ENCODE assay signal across 9 mouse cellular contexts in genomic region chr5:114796299-114797012, GRCm38 (mm10). TPM values are rescaled to one million over a fixed set of nuclear protein-coding genes. Genes with fewer than 3 reads are reported as not detected.
DNase-seq lines count a peak whose midpoint lies in the region; ATAC-seq and TF ChIP-seq lines count a peak whose summit lies in the region.
"Had no signal": no experiment of that assay in that cellular context is flagged by ENCODE, and none has a peak within 500 bp of the region (broad histone marks: within the 10 kb centered on the region; RNA-seq: fewer than 3 reads in every experiment).

No protein-coding gene starts in this region.

- WGBS in heart, embryonic 16.5 days: 24% methylated on average over 40 of the region's 40 CpGs
- 3% methylated on average over 34 of the region's 40 CpGs for WGBS in forebrain, embryonic 14.5 days
- 69% methylated on average over 40 of the region's 40 CpGs for WGBS in liver, embryonic 16.5 days (ENCODE audit: insufficient replicate concordance)
- 13% methylated on average over 40 of the region's 40 CpGs for WGBS in stomach, postnatal 0 days

- DNase-seq in heart, postnatal 36 days: no peak
- DNase-seq in cerebellum, adult 11 months: peak; percentile 51
- DNase-seq in forebrain, embryonic 14.5 days (ENCODE audit: low spot score): peak; percentile 68
- DNase-seq in stomach, postnatal 0 days (ENCODE audit: low spot score): peak; percentile 65
- DNase-seq in adipocyte (ENCODE audit: low spot score): no peak
- DNase-seq in natural killer cell, adult 2 months (ENCODE audit: low spot score in 2 of 2): no peak

- peak; percentile 39; the same call in 1 of the 2 replicates for ATAC-seq in heart, embryonic 16.5 days (replicated peaks; ENCODE audit: extremely low read depth, insufficient read depth, low FRiP score)
- ATAC-seq in forebrain, embryonic 14.5 days: peak; percentile 82
- no peak for ATAC-seq in liver, embryonic 16.5 days (ENCODE audit: low read depth)
- ATAC-seq in stomach, postnatal 0 days (ENCODE audit: low FRiP score, low TSS enrichment): 0 out of 2 replicates have a peak, but pooled peaks have one; percentile 26

- H3K27me3 ChIP-seq in heart, embryonic 16.5 days (ENCODE audit: control insufficient read depth, insufficient read depth, low read length): no peaks in the 10 kb centered on the region
- H3K27me3 ChIP-seq in forebrain, embryonic 14.5 days (replicated peaks; ENCODE audit: control insufficient read depth, insufficient read depth, low read length): no peaks in the 10 kb centered on the region
- no peaks in the 10 kb centered on the region for H3K27me3 ChIP-seq in liver, embryonic 16.5 days (ENCODE audit: control insufficient read depth, insufficient read depth, low read depth, low read length)
- H3K27me3 ChIP-seq in stomach, postnatal 0 days (ENCODE audit: control insufficient read depth, insufficient read depth, low read length): no peaks in the 10 kb centered on the region

- H3K4me2 ChIP-seq in heart, embryonic 16.5 days (ENCODE audit: low read depth, low read length): peak overlapping the region; percentile 70
- H3K4me2 ChIP-seq in forebrain, embryonic 14.5 days (ENCODE audit: low read length): peak overlapping the region; percentile 61
- peak overlapping the region; percentile 44 for H3K4me2 ChIP-seq in liver, embryonic 16.5 days (ENCODE audit: low read depth, low read length)
- H3K4me2 ChIP-seq in stomach, postnatal 0 days (replicated peaks; ENCODE audit: low read depth): peak overlapping the region; percentile 54

- H3K9ac ChIP-seq in heart, embryonic 16.5 days (ENCODE audit: low read length): peak overlapping the region; percentile 60; the same call in 1 of the 2 replicates
- H3K9ac ChIP-seq in forebrain, embryonic 14.5 days (ENCODE audit: low read length): peak overlapping the region; percentile 59
- no peak overlapping the region for H3K9ac ChIP-seq in liver, embryonic 16.5 days (ENCODE audit: low read depth, low read length)
- H3K9ac ChIP-seq in stomach, postnatal 0 days (ENCODE audit: low read length): no peak overlapping the region

- peaks cover 33% of the 10 kb centered on the region for H3K36me3 ChIP-seq in heart, embryonic 16.5 days (ENCODE audit: control insufficient read depth, insufficient read depth)
- H3K36me3 ChIP-seq in forebrain, embryonic 14.5 days (ENCODE audit: control insufficient read depth, insufficient read depth, low read length): peaks cover 68% of the 10 kb centered on the region
- H3K36me3 ChIP-seq in liver, embryonic 16.5 days (ENCODE audit: control insufficient read depth, insufficient read depth): peaks cover 43% of the 10 kb centered on the region
- peaks cover 21% of the 10 kb centered on the region for H3K36me3 ChIP-seq in stomach, postnatal 0 days (ENCODE audit: control insufficient read depth, insufficient read depth, low read length)

- peaks cover 20% of the 10 kb centered on the region for H3K4me1 ChIP-seq in heart, embryonic 16.5 days (ENCODE audit: control insufficient read depth, insufficient read depth, low read length)
- peaks cover 9% of the 10 kb centered on the region; the same call in 1 of the 2 replicates for H3K4me1 ChIP-seq in forebrain, embryonic 14.5 days (ENCODE audit: control insufficient read depth, insufficient read depth, low read length)
- peaks cover 24% of the 10 kb centered on the region for H3K4me1 ChIP-seq in liver, embryonic 16.5 days (ENCODE audit: control insufficient read depth, low read depth, low read length)
- H3K4me1 ChIP-seq in stomach, postnatal 0 days (replicated peaks; ENCODE audit: control insufficient read depth, insufficient read depth): no peaks in the 10 kb centered on the region

- H3K9me3 ChIP-seq in heart, embryonic 16.5 days (replicated peaks; ENCODE audit: control insufficient read depth, low read length): no peaks in the 10 kb centered on the region
- H3K9me3 ChIP-seq in forebrain, embryonic 14.5 days (replicated peaks; ENCODE audit: control insufficient read depth, low read length): no peaks in the 10 kb centered on the region
- H3K9me3 ChIP-seq in liver, embryonic 16.5 days (replicated peaks; ENCODE audit: control insufficient read depth, low read length): no peaks in the 10 kb centered on the region
- H3K9me3 ChIP-seq in stomach, postnatal 0 days (ENCODE audit: control insufficient read depth, low read length): no peaks in the 10 kb centered on the region

- no peak for TF ChIP-seq CTCF in stomach, postnatal 0 days (IDR thresholded peaks at IDR 0.05; ENCODE audit: low read depth)

- no peak overlapping the region for H3K27ac ChIP-seq in heart, embryonic 16.5 days (ENCODE audit: low read length)
- peak overlapping the region; percentile 63 for H3K27ac ChIP-seq in forebrain, embryonic 14.5 days (ENCODE audit: low read depth, low read length)
- H3K27ac ChIP-seq in liver, embryonic 16.5 days (ENCODE audit: low read length): no peak overlapping the region
- no peak overlapping the region for H3K27ac ChIP-seq in stomach, postnatal 0 days (replicated peaks)

- H3K4me3 ChIP-seq in heart, embryonic 16.5 days (ENCODE audit: low read length): peak overlapping the region; percentile 43
- peak overlapping the region; percentile 35 for H3K4me3 ChIP-seq in forebrain, embryonic 14.5 days (ENCODE audit: low read depth, low read length)
- H3K4me3 ChIP-seq in liver, embryonic 16.5 days (ENCODE audit: low read depth, low read length): peak overlapping the region; percentile 35; the same call in 1 of the 2 replicates
- H3K4me3 ChIP-seq in stomach, postnatal 0 days (ENCODE audit: low read depth, low read length): peak overlapping the region; percentile 23

- no peak for TF ChIP-seq EP300 in stomach, postnatal 0 days (optimal IDR thresholded peaks at IDR 0.05)

- intact Hi-C loops in heart, postnatal 36 days (cut with DNase I): no loop called here

RNA-seq across cellular contexts. Expression of gene Git2, which starts 21.1 kb away (rescaled TPM):
- 38.6 and 46.6 TPM in 2 replicates for polyA plus RNA-seq in heart, embryonic 16.5 days (2015; fragmentation: Nextera tagmentation; extraction: Ambion mirVana)
- 10 to 100 TPM; 28.7 to 32.0 TPM for total RNA-seq in heart, postnatal 36 days (2021)
- 29.1 and 36.3 TPM in 2 replicates for polyA plus RNA-seq in forebrain, embryonic 14.5 days (2014; fragmentation: Nextera tagmentation; extraction: Ambion mirVana)
- 15.4 and 16.1 TPM in 2 replicates for polyA plus RNA-seq in liver, embryonic 16.5 days (2015; fragmentation: Nextera tagmentation; extraction: Ambion mirVana)
- 14.2 and 16.1 TPM in 2 replicates for polyA plus RNA-seq in stomach, postnatal 0 days (2015; fragmentation: Nextera tagmentation; extraction: Ambion mirVana)

RNA-seq across cellular contexts. Expression of gene Ankrd13a, which starts 22.0 kb away (rescaled TPM):
- 28.4 and 33.7 TPM in 2 replicates for polyA plus RNA-seq in heart, embryonic 16.5 days (2015; fragmentation: Nextera tagmentation; extraction: Ambion mirVana)
- total RNA-seq in heart, postnatal 36 days (2021): 10 to 100 TPM; 30.9 to 42.3 TPM
- polyA plus RNA-seq in forebrain, embryonic 14.5 days (2014; fragmentation: Nextera tagmentation; extraction: Ambion mirVana): 25.8 and 32.3 TPM in 2 replicates
- polyA plus RNA-seq in liver, embryonic 16.5 days (2015; fragmentation: Nextera tagmentation; extraction: Ambion mirVana): 10.0 and 11.8 TPM in 2 replicates
- polyA plus RNA-seq in stomach, postnatal 0 days (2015; fragmentation: Nextera tagmentation; extraction: Ambion mirVana): 36.4 and 41.7 TPM in 2 replicates

RNA-seq across cellular contexts. Expression of gene 1500011B03Rik, which starts 26.8 kb away (rescaled TPM):
- 41.8 and 48.5 TPM in 2 replicates for polyA plus RNA-seq in heart, embryonic 16.5 days (2015; fragmentation: Nextera tagmentation; extraction: Ambion mirVana)
- total RNA-seq in heart, postnatal 36 days (2021): 1 to 10 TPM; 5.2 to 5.9 TPM
- polyA plus RNA-seq in forebrain, embryonic 14.5 days (2014; fragmentation: Nextera tagmentation; extraction: Ambion mirVana): 255 and 273 TPM in 2 replicates
- 19.4 and 22.7 TPM in 2 replicates for polyA plus RNA-seq in liver, embryonic 16.5 days (2015; fragmentation: Nextera tagmentation; extraction: Ambion mirVana)
- 110 and 118 TPM in 2 replicates for polyA plus RNA-seq in stomach, postnatal 0 days (2015; fragmentation: Nextera tagmentation; extraction: Ambion mirVana)

RNA-seq across cellular contexts. Expression of gene 4930519G04Rik, which starts 57.0 kb away (rescaled TPM):
- not detected in 2 replicates for polyA plus RNA-seq in heart, embryonic 16.5 days (2015; fragmentation: Nextera tagmentation; extraction: Ambion mirVana)
- not detected for total RNA-seq in heart, postnatal 36 days (2021)
- polyA plus RNA-seq in forebrain, embryonic 14.5 days (2014; fragmentation: Nextera tagmentation; extraction: Ambion mirVana): not detected in 2 replicates
- polyA plus RNA-seq in liver, embryonic 16.5 days (2015; fragmentation: Nextera tagmentation; extraction: Ambion mirVana): not detected in 2 replicates
- 0.05 TPM in 1 of 2 replicates, not detected in the other for polyA plus RNA-seq in stomach, postnatal 0 days (2015; fragmentation: Nextera tagmentation; extraction: Ambion mirVana)
- total RNA-seq: layer of hippocampus, postnatal 10 days had no signal

Comparison
In these comparisons a context has a peak if more than half of its experiments do, and no peak if none do; other contexts are left out.
1. H3K9ac ChIP-seq: peak in heart, embryonic 16.5 days (single experiment) and forebrain, embryonic 14.5 days (single experiment); none in liver, embryonic 16.5 days (single experiment) and stomach, postnatal 0 days (single experiment).
2. DNase-seq: peak in cerebellum, adult 11 months (single experiment), forebrain, embryonic 14.5 days (single experiment) and stomach, postnatal 0 days (single experiment); none in heart, postnatal 36 days (0 of 2), adipocyte (single experiment) and natural killer cell, adult 2 months (0 of 2).
3. Peak in every context shown above with its lines, with median percentiles within 50 percentile points of each other: H3K4me2 ChIP-seq and H3K4me3 ChIP-seq.